Mouse (Mus musculus) limb, embryonic 14.5 days (tissue): ENCODE data around the gene Slc25a34. TPM values are rescaled to one million over a fixed set of nuclear protein-coding genes. Genes with fewer than 3 reads are reported as not detected.

Experiments
- ATAC-seq: fragments of 200-750 bp; cut with Nextera tagmentation; 2 replicates; pipeline ENCODE4 v1.8.0; 2017; ENCODE audit warnings: low read depth, moderate number of reproducible peaks, moderate TSS enrichment; ENCODE audit not compliant: low FRiP score
- DNase-seq: peaks from one replicate; pipeline ENCODE4 v3.0.0-alpha.2; 2015; ENCODE audit warnings: low spot score
- H3K27ac ChIP-seq: fragments of 300-500 bp; sonication (generic); replicated peaks from 2 replicates; pipeline ENCODE4 v1.5.1; 2014; ENCODE audit warnings: low read depth, mild to moderate bottlenecking, low read length, moderate library complexity, mixed read lengths
- H3K27me3 ChIP-seq: fragments of 300-500 bp; sonication (generic); 2 replicates; pipeline ENCODE4 v1.6.1; 2014; ENCODE audit warnings: low read length, mixed read lengths; ENCODE audit not compliant: control insufficient read depth, insufficient read depth
- H3K36me3 ChIP-seq: fragments of 300-500 bp; sonication (generic); 2 replicates; pipeline ENCODE4 v1.6.1; 2014; ENCODE audit warnings: mild to moderate bottlenecking, low read length, moderate library complexity, mixed read lengths; ENCODE audit not compliant: control insufficient read depth, insufficient read depth
- H3K4me1 ChIP-seq: fragments of 300-500 bp; sonication (generic); 2 replicates; pipeline ENCODE4 v1.6.1; 2014; ENCODE audit warnings: antibody characterized with exemption, low read length, mixed read lengths; ENCODE audit not compliant: control insufficient read depth, insufficient read depth
- H3K4me2 ChIP-seq: fragments of 300-500 bp; sonication (generic); replicated peaks from 2 replicates; pipeline ENCODE4 v1.6.1; 2014; ENCODE audit warnings: low read depth, mild to moderate bottlenecking, low read length, moderate library complexity; ENCODE audit not compliant: severe bottlenecking
- H3K4me3 ChIP-seq: fragments of 300-500 bp; sonication (generic); replicated peaks from 2 replicates; pipeline ENCODE4 v1.5.1; 2014; ENCODE audit warnings: low read length
- H3K9ac ChIP-seq: fragments of 300-500 bp; sonication (generic); 2 replicates; pipeline ENCODE4 v1.6.1; 2014; ENCODE audit warnings: mild to moderate bottlenecking, low read depth, low read length, moderate library complexity; ENCODE audit not compliant: severe bottlenecking
- H3K9me3 ChIP-seq: fragments of 300-500 bp; sonication (generic); 2 replicates; pipeline ENCODE4 v1.6.1; 2016; ENCODE audit warnings: low read length; ENCODE audit not compliant: control insufficient read depth
- POLR2A ChIP-seq: fragments of 200-500 bp; IDR thresholded peaks from 2 replicates; pipeline ENCODE4 v1.8.0; 2012; ENCODE audit warnings: inconsistent platforms, mild to moderate bottlenecking, moderate library complexity, borderline replicate concordance; ENCODE audit not compliant: insufficient read depth, insufficient read length; ENCODE audit errors: extremely low read depth
- WGBS: fragments of 180-500 bp; shearing (Covaris S2); extraction: QIAGEN DNeasy Blood & Tissue Kit; methylation state at CpG from one replicate; pipeline ENCODE4 v1.1.7; 2014; 5-methylcytosine and 5-hydroxymethylcytosine counted together
- polyA plus RNA-seq, 2 experiments: library from polyadenylated mRNA; depleted of rRNA in 1 of 2; stranded (reverse) in 1 of 2; unstranded in 1 of 2; fragments of >200 nt; fragmentation: Nextera tagmentation in 1 of 2; extraction: Ambion mirVana in 1 of 2; gene quantifications; 2 replicates each; pipeline versions ENCODE4 v1.2.1 to v1.2.3; 2012 to 2014

Slc25a34 gene
- polyA plus RNA-seq, 2 experiments: 0.16 TPM; not detected in 1

GRCm38 (mm10) chr4:141574789-141575702 lies 48.6 kb downstream of the Slc25a34 start:
- WGBS: 35% methylated on average over 27 of the region's 27 CpGs
- H3K4me3 ChIP-seq: no peak overlapping the region
- no peak overlapping the region for H3K27ac ChIP-seq

GRCm38 (mm10) chr4:141573359-141573966 lies 50.2 kb downstream of the Slc25a34 start:
- Histone ChIP-seq H3K9me3 (no peaks in the 10 kb centered on the region), H3K27me3 (no peaks in the 10 kb centered on the region), H3K4me2 (no peak overlapping the region), H3K4me3 (no peak overlapping the region), H3K36me3 (peaks cover 12% of the 10 kb centered on the region), H3K4me1 (peaks cover 10% of the 10 kb centered on the region), H3K27ac (peak overlapping the region; percentile 43), H3K9ac (no peak overlapping the region)
- 53% methylated on average over 6 of the region's 6 CpGs for WGBS
- DNase-seq: no peak
- ATAC-seq: no peak
- no peak for TF ChIP-seq POLR2A

More at GRCm38 (mm10) chr4:141574789-141575702, 48.6 kb downstream of the Slc25a34 start:
- Histone ChIP-seq H3K4me2 (peak overlapping the region; percentile 13; the same call in 1 of the 2 replicates), H3K9ac (no peak overlapping the region), H3K36me3 (peaks cover 26% of the 10 kb centered on the region), H3K4me1 (peaks cover 10% of the 10 kb centered on the region), H3K9me3 (no peaks in the 10 kb centered on the region), H3K27me3 (no peaks in the 10 kb centered on the region)
- ATAC-seq (peak; percentile 83), DNase-seq (peak; percentile 90)
- no peak for TF ChIP-seq POLR2A

- no peaks in the 10 kb centered on the region for H3K27me3 ChIP-seq
- 69% methylated on average over 7 of the region's 7 CpGs for WGBS
- H3K9ac ChIP-seq: no peak overlapping the region
- no peaks in the 10 kb centered on the region for H3K9me3 ChIP-seq
- H3K27ac ChIP-seq: peak overlapping the region; percentile 43
- H3K36me3 ChIP-seq: peaks cover 10% of the 10 kb centered on the region
- H3K4me3 ChIP-seq: no peak overlapping the region
- no peak overlapping the region for H3K4me2 ChIP-seq
- peaks cover 10% of the 10 kb centered on the region for H3K4me1 ChIP-seq
- ATAC-seq (no peak), DNase-seq (no peak)
- TF ChIP-seq POLR2A: no peak
These were observed 50.8 kb downstream of the Slc25a34 start for GRCm38 (mm10) chr4:141572668-141573358.

- peaks cover 10% of the 10 kb centered on the region for H3K4me1 ChIP-seq
- ATAC-seq (no peak), DNase-seq (no peak)
- H3K36me3 ChIP-seq: 0 out of 2 replicates have a peak, but pooled peaks cover 4% of the 10 kb centered on the region
- H3K9ac ChIP-seq: no peak overlapping the region
- no peak overlapping the region for H3K4me3 ChIP-seq
- no peaks in the 10 kb centered on the region for H3K9me3 ChIP-seq
- no peak for TF ChIP-seq POLR2A
- H3K27me3 ChIP-seq: no peaks in the 10 kb centered on the region
- H3K27ac ChIP-seq: no peak overlapping the region
- H3K4me2 ChIP-seq: no peak overlapping the region
- 54% methylated on average over 10 of the region's 10 CpGs for WGBS
These were observed 51.7 kb downstream of the Slc25a34 start for GRCm38 (mm10) chr4:141571934-141572333.

GRCm38 (mm10) chr4:141571337-141571739 lies 52.3 kb downstream of the Slc25a34 start:
- no peak overlapping the region for H3K9ac ChIP-seq
- no peak overlapping the region for H3K27ac ChIP-seq
- no peaks in the 10 kb centered on the region for H3K27me3 ChIP-seq
- 47% methylated on average over 6 of the region's 6 CpGs for WGBS
- H3K4me1 ChIP-seq: peaks cover 10% of the 10 kb centered on the region
- no peak for TF ChIP-seq POLR2A
- no peak overlapping the region for H3K4me2 ChIP-seq
- H3K36me3 ChIP-seq: 0 out of 2 replicates have a peak, but pooled peaks cover 1% of the 10 kb centered on the region
- H3K9me3 ChIP-seq: no peaks in the 10 kb centered on the region
- no peak for DNase-seq
- ATAC-seq: no peak
- H3K4me3 ChIP-seq: no peak overlapping the region
